Mouse (Mus musculus) cerebellum, adult 11-12 months (tissue): ENCODE measurements at regions not wholly inside any gene's neighbourhood (a gene's known extent, or its start where the extent isn't known, plus 50 kb on each side); places are given as distances from the start of the nearest gene placed in this dataset.
A peak's percentile ranks its signal among the peaks of the same experiment; 100 is the strongest.

Experiments
- DNase-seq: peaks from one replicate; pipeline ENCODE4 v3.0.0; 2022

GRCm38 (mm10) chr10:87432306-87432705, 61.2 kb downstream of the Ascl1 start:
- DNase-seq = no peak

DNA sequence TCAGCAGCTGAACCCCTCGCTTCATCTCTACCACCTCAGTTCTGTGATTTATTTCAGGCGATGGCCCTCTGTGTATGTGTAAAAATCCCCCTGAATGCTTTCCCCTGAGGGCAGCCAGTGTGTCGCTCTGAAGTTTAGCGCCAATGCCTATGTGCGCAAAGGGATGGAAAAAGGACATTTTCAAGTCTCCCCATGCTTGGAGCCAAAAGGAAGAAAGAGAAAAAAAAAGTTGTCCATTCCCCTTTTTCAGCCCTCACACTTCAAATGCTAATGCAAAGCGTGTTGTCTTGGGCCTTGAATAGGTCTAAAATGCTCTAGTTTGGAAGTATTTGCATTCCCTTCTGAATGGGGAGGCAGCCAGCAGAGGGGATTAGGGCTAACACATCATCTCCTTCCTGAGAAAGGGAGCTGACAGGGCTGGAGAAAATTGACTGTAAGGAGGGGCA, 73.5 kb downstream of the Ascl1 start:
- DNase-seq = no peak

DNA sequence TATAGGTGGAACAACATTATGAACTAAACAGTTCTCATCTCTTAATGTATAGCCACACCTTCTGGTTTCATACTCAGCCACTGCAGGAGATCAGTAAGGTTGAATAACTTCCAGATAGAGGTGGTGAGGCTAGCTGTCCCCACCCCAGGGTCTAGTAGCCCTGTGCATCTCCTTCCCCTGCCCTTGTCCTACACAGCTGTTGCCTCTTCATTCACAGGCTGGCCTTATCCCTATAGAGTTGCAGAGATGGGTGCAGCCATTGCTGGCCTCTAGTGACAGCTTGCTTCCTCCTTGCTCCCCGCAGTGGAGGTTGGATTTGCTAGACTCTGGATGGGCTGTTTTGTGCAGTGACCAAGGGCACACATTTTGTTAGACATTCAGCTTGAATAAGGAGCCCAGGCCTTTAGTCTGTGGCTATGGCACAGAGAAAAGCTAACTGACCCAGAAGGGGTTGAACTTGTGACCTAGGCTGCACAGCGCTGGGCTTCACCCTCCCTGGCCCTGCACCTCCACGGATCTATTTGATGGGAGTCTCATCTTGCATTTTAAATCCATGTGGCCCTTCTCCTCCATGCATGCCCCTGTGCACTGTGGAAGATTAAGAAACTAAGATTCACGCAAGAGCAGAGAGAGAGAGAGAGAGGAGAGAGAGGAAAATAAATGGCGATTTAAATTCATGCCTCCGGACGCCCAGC, 74.1 kb downstream of the Ascl1 start:
- no peak for DNase-seq

GRCm38 (mm10) chr10:87394296-87394921, 99.1 kb downstream of the Ascl1 start:
- DNase-seq = no peak

GRCm38 (mm10) chr10:87389148-87389547, 104.3 kb downstream of the Ascl1 start:
- DNase-seq = no peak

- no peak for DNase-seq
Measured at GRCm38 (mm10) chr10:87385276-87385675, 108.2 kb downstream of the Ascl1 start.

DNA sequence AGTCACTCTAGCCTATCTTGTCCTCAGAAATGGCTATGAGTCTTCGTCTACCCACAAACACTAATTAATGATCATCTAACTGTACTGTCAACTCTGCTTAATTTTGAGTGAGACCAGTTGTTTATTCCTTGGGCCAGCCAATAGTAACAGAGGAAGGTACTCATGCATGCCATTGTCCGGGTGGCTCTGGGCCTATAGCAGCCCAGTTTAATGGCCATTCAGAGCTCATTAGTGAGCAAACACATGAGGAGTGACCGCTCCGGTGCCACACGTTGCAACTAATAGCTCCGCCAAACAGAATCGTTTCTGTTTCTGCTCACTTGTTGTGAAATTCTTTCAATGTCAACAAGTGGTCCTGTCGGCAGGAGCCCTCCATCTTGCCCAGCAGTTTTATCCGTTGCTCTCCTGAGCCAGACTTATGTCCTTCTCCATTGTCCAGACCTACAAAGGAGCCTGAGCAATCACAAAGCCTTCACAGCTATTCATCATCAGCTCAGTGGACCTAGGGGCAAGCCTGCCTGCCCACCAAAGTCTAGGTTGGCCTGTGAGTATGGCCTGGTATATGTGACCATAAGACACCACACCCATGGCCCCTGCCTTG, 108.8 kb downstream of the Ascl1 start:
- no peak for DNase-seq

- no peak for DNase-seq
Measured at GRCm38 (mm10) chr10:87351400-87352172, 141.9 kb downstream of the Ascl1 start.

DNA sequence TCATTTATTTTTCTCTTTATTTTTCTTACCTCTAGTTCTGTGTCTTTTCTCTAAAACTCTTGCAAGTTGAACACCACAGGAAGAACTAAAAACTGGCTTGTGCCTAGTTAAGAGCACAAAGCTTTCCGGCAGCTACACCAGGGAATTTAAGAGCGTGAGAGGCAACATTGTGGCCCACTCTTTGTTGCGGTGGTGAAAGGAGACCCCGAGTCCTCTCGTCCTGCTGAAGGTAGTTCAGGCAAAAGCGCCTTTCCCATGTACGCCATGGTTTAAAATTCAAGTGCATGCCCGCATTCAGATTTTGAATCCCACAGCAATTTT, 142.4 kb downstream of the Ascl1 start:
- DNase-seq = no peak

- no peak for DNase-seq
Measured at GRCm38 (mm10) chr10:87335176-87335575, 158.3 kb downstream of the Ascl1 start.

GRCm38 (mm10) chr10:87333311-87333710, 160.1 kb downstream of the Ascl1 start:
- peak; percentile 2 for DNase-seq

DNA sequence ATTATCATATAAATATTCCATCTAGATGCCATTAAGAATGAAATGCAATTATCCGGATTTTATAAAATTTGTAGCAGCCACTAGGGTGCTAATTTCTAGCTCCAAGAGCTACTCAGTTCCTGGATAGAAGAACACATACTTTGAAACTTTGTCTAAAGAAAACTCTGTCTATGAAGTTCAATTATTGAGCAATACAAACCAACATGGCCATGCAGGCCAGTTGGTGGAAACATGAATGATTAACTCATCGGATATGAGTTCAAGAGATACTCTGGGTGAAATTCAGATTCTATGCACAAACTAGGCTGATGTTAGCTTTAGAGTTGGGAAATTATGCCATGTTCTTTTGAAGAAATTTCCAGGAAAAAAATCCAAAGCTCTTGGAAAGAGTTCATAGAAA, 164.0 kb downstream of the Ascl1 start:
- DNase-seq = no peak

DNA sequence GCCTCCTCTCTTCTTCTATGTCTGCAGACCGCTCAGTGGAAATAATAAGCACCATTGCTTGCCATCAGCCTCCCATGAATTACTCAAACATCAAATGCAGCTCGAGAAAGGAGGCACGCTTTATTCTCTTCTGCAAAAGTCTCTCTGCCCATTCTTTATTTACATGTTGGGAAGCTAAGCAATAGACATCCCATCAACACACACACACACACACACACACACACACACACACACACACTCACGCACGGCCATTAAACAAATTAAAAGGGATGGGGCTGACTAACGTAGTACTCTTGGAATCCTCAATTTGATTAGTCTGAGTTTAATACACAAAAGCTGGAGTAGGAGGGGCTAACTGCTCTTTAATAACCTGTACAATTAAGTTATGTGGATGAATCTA, 167.7 kb downstream of the Ascl1 start:
- DNase-seq = no peak

DNA sequence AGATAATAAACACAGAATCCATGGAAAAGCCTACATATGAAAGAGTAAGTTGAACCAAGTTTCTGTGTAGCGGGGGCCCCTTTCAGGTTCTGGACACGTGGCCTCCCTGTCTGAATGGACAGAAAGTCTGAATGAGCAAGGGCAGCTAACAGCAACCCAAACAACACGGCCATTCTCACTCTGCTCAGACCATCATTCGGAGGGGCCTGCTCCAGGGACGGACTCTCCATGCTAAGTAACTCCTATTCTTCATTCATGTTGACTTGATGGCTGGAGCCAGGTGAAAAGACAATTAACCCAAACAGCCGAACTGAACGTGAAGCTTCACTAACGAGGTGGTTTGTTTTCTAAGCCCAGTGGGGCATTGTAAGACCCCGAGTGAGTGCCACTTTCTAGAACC, 168.3 kb downstream of the Ascl1 start:
- DNase-seq = no peak

DNA sequence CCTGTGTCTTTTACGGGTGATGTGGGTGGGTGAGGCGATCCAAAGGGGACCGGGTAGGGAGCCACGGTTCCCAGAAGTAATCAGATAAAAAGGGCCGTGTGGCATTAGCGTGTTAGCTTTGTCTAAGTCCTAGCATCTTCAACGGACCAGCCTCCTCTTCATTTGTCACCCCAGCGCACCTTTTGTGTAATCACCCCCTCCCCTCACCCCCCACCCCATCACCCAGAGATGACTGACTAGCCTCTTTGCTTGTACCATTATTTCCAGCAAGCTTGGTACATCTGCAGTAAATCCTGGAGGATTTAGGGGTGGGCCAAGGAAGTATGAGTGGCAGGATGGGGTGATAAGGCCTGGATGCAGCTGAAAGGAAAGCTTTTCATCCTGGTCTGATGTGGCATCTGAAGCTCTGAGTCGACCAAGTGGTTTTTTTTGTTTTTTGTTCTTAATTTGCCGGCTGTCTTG, 183.8 kb downstream of the Ascl1 start:
- no peak for DNase-seq

DNA sequence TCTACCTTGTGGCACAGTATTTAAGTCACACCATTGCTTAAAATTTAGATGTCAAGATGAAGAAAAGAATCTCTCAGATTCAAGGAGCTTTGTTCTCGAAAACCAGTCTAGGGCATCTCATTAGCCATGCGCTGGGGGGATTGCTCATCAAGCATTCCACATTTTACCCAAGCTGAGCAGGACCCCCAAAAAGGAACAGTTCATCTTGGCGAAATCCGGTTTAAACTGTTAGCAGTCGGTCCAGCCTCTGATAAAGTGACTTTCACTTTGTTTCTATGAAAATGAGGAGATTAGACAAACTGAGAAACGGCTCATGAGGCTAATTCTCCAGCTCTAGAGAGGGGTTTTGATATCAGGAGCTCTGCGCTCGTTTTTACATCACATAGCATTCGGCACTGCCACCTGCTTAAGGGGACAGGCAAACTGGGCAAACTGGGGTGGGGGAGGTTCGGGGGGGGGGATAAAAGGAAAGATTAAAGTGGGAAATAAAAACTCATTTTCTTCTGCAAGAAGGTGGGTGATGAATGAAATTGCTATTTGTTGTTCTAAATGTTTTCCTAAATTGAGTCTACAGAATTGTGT, 184.6 kb downstream of the Ascl1 start:
- DNase-seq = no peak

GRCm38 (mm10) chr10:87297166-87297565, 196.3 kb downstream of the Ascl1 start:
- DNase-seq = no peak

- DNase-seq = no peak
Measured at GRCm38 (mm10) chr10:87293317-87293716, 200.1 kb downstream of the Ascl1 start.

- no peak for DNase-seq
Measured at GRCm38 (mm10) chr10:87286831-87287230, 206.6 kb downstream of the Ascl1 start.

DNA sequence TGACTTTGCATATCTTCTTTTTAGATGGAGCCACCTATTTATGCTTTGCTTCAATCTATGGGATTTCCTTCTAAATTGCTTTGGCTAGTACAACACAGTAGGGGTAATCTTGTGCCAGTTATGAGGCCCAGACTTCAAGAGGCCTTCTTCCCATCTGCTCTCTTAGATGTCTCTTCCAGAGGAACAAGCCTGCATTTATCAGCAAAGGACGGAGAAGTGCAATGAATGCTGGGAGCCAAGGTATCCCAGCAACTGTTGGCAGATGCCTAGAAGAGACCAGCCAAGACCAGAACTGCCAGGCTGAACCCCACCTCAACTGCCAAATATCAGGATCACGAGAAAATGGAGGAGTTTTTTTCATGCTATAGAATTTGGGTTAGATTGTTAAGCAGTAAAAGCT, 209.2 kb downstream of the Ascl1 start:
- no peak for DNase-seq
